Mouse (Mus musculus) ovary, postnatal 10 days (tissue): ENCODE measurements at regions not wholly inside any gene's neighbourhood (a gene's known extent, or its start where the extent isn't known, plus 50 kb on each side); places are given as distances from the start of the nearest gene placed in this dataset.

Source experiments
- DNase-seq: peaks from one replicate; pipeline ENCODE4 v3.0.0; 2022; ENCODE audit warnings: low spot score

- no peak for DNase-seq
Measured at GRCm38 (mm10) chr13:107904051-107904740, 140.1 kb upstream of the Smim15 start.

DNA sequence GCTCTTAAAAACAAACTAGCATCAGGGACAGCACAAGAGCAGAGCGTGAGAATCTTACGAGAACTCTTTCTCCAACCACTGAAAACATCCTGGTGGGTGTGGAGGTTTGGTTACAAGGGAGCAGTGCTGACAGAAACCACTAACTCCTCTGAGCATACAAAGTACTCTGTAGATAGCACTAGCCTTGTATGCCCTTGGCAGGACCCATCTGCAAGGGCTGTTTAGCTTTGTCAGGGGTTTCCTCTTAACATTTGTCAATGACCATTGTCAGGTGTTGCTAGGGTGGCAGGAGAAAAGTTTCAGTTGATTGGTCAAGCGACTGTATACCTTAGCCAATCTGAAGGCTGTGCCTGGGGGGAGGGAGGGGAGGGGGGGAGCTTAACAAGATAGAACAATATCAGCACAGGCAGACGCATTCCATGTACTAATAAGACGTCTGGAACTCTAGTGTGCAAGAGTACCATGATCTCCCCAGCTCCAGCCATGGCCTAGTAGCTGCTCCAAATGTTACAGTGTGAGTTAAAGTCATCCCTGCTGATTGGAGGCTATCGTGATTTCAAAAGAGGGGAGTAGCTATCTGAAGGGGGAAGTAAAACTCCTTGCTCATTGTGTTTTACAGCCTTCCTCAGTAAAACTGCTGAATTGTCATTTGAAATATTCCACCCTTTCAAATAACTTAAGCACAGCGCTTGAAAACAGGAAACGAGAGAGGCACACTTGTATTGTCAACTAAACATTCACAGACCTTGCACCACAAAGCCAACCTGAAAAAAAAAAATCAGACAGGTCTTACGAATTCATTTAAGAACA is 140.9 kb upstream of the Smim15 start:
- DNase-seq: no peak

DNA sequence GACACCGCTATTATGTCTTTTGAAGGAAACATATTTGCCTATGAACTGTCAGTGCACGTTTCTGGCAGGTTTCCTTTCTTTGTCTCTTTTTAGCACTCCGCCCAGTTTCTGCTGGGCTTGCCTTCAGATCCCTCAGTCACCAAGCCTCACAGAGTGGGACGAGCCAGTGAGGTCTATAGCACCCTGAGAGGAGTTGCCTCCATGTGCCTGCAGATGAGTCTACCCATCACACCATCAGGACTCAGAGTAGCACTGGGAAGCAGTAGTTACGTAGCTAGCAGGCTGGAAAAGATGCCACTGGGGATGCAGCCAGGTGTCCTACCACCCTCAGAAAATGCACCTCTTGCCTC is 141.5 kb upstream of the Smim15 start:
- no peak for DNase-seq

DNA sequence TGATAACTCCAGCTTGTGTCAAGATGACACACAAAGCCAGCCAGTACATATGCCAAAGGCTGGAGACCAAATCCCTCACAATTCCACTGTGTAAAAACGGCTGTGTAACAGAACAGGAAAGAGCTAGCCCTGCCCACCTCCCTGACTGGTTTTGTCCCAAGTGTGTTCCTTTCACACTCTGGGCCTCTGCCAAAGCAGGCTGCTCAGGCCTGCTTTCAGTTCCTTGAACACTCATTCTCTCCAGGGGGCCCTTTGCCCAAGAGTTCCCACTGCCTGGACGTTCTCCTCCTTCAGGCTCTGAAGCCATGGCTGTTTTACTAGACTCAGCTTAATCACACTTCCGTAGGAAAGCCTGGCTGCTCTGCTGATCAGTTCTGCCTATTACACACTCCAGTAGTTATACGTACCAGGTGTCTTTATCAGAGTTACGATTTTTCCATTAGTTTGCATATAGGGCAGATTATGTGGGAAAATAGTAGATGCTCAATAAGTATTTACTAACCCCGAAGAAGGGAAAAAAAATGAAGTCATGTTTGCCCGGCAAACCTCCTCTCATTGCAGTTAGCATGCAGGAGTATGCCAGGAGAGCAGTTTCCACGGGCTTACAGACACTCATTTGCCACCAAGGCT is 144.5 kb upstream of the Smim15 start:
- no peak for DNase-seq

- DNase-seq: no peak
Measured at GRCm38 (mm10) chr13:107897646-107898045, 146.6 kb upstream of the Smim15 start.

GRCm38 (mm10) chr13:107897184-107897583 is 147.1 kb upstream of the Smim15 start:
- DNase-seq: no peak

DNA sequence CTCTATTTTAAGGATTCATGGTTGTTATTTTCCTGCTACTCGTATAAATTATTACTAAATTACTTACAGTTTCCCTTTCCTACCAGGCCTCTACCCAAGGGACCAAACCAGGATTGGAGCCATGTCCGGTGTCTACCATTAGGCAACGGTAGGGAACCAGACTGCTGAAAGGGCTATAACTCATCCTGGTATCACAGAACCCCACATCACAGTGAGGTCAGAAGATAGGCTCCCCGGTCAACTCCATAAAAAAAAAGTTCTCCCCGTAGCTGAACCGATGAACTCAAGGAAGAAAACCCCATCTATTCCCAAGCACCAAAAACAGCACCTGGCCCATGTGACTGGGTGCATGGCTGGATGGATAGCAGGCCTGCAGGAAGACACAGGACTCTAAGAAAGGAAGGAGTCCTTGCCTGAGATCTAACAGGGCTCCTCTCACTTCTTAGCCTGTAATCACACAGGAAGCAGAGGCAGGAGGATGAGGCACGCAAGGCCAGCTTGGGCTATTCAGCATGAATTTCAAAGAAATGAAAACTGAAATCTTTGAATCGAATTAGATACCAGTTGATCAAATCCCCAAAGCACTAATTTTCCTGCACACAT is 150.6 kb upstream of the Smim15 start:
- no peak for DNase-seq

GRCm38 (mm10) chr13:107893081-107893480 is 151.2 kb upstream of the Smim15 start:
- DNase-seq: no peak

DNA sequence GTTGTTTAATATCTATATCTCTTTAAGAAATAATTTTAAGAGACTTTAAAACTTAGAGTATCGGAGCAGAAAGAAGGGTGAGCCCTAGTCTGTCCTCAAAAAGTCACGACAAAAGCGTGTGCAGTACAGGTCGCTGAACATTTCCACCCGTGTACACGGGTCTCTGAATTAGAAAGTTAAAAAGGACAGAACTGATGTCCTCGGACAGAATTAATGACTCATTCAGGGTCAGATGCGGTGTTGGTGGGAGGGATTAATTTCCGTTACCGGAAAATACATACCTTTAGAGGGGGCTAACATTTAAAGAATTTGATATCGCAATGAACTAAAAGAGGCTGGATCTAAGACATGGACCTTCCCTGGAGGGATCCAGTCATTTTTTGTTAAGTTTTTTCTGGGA is 152.3 kb upstream of the Smim15 start:
- DNase-seq: no peak

- peak; percentile 49 for DNase-seq
Measured at GRCm38 (mm10) chr13:107890866-107891821, 153.1 kb upstream of the Smim15 start.

DNA sequence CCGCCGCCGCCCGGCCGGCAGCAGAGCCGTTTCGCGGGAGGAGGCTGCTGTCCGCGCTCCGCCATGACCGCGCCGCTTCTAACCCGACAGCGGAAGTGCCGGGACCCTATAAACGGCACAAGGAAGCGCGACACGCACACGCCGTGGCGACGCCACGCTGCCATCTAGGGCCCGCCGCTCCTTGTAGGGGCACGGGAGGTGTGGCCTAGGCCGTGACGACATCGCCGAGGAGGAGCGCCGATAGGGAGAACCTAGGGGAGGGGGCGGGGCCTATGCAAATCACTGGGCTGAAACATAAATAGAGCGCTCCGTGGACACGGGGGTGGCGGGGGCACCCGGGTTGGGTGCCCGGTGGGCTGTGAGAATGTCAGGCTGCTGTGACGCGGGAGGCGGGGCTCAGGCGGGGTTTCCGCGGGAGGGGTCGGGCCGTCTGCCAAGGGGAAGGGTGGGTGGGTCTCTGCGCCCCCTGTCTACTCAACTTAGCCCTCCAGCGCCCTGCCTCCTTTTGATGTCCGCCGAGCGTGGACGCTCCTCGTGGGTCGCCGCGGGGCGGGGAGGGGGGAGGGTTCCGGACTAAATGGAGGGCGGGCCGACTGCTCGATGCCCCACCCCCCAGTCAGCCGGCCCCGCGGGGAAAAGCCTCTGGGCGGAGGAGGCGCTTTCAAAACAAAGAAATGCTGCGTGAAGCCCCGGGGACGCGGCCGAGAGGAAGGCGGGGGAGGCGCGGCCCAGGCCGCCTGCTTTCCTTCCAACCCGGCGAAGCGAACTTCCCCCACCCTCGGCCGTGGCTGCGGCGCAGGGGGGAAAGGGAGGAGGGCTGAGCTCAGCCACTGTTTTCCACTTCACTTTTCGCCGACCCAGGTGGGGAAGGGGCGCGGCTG is 154.0 kb upstream of the Smim15 start:
- peak; percentile 93 for DNase-seq

- no peak for DNase-seq
Measured at GRCm38 (mm10) chr13:107889588-107889984, 154.7 kb upstream of the Smim15 start.

- DNase-seq: peak; percentile 45
Measured at GRCm38 (mm10) chr13:107888571-107889451, 155.4 kb upstream of the Smim15 start.

- no peak for DNase-seq
Measured at GRCm38 (mm10) chr13:107888231-107888555, 156.1 kb upstream of the Smim15 start.

DNA sequence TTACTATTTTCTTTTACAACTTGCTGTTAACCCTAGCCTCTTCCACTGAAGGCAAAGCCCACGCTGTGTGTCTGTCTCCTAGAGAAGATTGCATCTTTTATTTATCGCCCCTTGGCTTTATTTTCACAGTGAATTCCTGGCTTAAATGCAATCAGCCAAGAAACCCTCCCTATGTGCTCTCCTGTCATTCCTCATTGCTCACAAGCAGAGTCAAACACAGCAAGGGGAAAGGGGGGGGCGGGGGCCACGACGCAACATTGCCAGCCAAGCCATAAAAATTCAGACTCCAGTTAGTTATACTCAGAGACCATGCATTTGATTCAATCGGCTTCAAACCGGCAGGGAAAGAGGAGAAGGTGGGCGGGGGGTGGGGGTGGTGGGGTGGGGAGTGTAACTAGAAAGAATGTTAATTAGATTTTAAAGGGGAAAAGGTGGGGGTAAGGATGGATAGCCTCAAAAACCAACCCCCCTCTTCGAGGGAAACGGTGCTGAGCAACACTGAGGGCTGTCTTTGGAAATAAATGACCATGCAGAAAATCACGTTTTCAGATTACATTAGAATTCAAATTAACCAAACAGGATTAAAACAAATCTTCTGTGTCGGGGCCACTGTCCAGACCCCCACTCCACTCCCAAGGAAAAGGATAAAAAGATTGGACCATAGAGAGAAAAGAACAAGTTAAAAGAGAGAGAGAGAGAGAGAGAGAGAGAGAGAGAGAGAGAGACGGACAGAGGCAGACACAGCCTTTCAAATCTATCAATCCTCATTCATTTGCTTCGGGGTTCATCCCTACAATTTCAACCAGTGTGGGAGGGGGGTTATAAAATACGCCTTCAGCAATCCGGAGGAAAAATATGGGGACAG is 156.6 kb upstream of the Smim15 start:
- no peak for DNase-seq

DNA sequence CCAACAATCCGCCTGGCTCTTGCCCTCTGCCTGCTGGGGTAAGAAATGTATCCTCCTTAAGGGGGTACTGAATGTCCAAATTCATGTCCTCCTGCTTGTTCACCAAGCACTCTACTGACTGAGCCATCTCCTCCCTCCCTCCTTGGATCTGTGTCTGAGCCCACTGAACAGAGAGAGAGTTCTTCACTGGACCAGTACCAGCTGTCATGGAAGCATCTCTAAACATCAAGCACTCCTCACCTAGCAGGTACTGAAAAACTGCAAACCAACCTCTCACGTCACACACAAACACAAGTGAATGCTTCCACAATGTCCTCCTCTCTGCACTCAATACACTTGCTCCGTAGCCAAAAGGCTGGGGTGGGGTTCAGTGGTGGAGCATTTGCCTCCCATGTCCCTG is 159.4 kb upstream of the Smim15 start:
- no peak for DNase-seq

DNA sequence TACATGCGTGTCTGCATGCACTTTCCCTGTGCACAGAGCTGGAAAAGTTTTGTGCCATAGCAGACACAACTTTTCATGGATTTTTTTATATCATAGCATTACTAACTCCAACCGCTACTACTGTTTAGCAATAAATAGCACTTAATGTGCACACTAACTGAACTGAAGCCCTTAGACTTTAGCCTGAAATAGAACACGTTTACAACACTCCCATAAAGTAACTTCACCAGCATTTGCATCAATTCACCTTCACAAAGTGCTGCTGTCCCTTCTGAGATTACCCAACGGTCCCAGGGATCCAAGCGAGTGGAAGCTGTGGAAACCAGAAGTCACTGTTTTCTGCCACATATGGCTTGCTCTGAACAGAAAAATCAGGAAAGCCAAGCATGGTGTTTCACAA is 161.9 kb upstream of the Smim15 start:
- DNase-seq: no peak

DNA sequence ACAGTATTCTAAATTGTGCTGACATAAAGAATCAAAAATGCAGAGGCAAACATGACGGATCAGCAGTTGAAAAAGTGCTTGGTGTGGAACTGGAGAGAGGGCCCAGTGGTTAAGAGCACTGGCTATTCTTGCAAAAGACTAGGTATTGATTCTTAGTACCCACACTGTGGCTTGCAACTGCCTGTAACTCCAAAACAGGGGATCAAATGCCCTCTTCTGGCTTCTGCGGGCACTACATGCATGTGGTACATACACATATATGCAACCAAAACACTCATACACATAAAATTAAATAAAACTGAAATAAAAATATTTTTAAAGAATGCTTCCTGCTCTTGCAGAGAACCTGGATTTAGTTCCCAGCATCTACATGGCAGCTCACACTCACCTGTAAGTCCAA is 163.7 kb upstream of the Smim15 start:
- DNase-seq: no peak

DNA sequence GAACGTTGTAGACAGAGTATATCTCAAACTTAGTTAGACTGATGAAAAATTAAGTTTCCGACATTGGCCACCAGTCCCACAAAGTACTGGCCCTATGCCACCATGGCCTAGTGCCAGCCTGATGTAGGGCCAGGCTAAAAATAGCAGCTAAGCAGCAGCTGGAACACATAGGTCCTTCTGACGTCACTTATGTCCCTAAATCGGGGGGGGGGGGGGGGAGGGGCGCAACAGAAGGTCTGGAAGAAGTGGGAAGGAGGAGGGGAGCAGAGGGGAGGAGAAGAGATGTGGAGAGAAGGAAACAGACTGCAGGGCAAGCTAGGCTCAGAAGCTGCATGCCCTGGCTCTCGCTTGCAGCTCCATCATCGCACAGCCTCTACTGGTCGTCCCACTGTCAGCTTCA is 164.7 kb upstream of the Smim15 start:
- DNase-seq: no peak
